Mouse (Mus musculus) heart, postnatal 4 days (tissue): ENCODE results near the gene Fbxo45. TPM values are rescaled to one million over a fixed set of nuclear protein-coding genes. Genes with fewer than 3 reads are reported as not detected.
"Not testable (repeated sequence)": the region's sequence is repeated elsewhere in the genome, so short reads cannot be mapped to it uniquely, and the experiment has no call there.

Source experiments
- DNase-seq: peaks from one replicate; pipeline ENCODE4 v3.0.0; 2021
- total RNA-seq, 2 experiments: library from RNA; stranded (reverse); gene quantifications; 2 replicates each; pipeline ENCODE4 v1.2.3; 2021

The Fbxo45 gene
- 10 to 100 TPM; 16.6 to 18.4 TPM for total RNA-seq

DNA sequence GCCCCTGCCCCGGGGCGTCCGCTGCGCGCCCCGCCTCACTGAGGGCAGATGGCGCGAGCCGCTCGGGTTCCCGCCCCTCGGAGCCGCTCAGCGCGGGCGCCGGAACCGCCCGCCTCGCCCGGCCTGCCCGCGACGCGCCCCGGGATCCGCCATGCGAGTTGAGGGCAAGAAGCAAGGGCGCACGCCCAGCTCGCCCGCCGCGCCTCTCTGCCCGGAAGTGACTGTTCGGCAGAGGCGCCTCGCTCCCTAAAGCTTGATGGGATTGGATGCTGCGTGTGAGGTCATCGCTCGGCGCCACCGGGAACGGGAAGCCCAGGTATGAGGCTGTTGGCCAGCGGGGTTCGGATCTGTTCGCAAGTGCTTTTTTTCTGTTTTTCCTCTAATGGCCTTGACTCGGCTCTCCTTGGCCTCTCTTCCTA lies at the start of gene Fbxo45, which contains the start of gene Wdr53:
TSS of gene Fbxo45 (minus strand) at position 207 of the 419 bp plus-strand sequence.
TSS of gene Wdr53 (plus strand) at position 276 of the 419 bp plus-strand sequence.
- DNase-seq: peak; percentile 96

DNA sequence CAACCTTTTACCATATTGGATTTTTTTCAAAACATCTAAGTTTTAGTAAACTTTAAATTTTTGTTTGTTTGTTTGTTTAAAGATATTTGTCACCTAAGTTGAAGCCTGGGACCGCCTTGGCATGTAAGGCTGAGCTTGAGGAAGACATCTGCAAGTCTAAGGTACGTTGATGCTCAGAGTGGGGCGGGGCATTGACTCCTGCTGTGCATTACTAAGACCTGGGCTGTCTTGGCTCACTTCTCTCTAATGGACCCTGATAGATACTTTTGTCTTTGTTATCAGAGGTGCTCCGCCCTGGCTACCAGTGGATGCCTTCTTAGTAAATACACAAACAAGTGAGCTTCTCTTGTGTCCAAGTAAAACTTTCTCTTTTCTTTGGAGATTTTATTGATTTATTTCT lies 44.9 kb upstream of the Fbxo45 start:
- DNase-seq: no peak

DNA sequence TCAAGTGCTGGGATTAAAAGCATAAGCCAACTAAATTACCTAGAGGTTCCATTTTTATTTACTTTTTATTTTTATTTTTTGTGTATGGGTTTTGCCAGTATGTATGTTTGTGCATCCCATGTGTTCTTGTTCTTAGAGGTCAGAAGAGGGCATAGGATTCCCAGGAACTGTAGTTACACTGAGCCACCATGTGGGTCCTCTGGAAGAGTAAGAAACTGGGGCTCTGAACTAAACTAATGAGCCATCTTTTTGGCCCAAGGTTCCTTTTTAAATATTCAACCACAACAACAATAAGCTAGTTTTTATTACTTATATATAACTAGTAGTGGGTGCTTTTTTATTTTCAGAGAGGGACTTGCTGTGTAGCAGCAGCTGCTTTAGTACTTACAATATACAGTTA lies 35.6 kb upstream of the Fbxo45 start:
- DNase-seq: no peak

DNA sequence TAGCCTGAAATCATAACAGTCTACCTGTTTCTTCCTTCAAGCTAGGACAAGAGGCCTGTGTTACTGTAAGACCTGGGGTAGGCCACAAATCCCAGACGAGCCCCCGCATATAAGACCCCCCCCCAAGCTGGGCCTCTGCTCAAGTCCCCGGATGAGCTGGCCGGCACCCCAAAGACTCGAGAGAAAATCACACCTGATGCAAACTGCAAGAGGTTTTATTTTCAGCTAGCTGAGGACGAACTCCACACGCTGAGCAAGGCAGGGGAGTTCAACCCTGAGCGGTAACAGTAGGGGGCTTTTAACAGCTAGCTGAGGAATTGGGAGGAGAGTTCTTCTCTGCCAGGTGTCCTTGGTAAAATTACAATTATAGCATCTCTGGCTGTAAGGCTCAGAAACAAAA lies 33.3 kb upstream of the Fbxo45 start:
- no peak for DNase-seq

DNA sequence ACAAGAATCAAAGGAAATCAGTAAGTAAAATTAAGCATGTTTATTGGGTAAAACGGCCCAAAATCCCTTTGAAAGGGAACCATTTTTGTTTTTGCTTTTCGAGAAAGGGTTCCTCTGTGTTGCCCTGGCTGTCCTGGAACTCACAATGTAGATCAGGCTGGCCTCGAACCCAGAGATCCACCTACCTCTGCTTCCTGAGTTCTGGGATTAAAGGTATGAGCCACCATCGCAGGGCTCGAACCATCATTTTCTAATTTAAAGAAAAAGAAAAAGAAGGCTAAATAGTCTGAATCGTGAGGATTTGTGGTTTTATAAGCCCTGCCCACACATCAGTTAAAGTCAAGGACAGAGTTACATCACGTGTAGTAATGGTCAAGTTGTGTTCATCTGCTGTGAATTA lies 31.4 kb upstream of the Fbxo45 start:
- DNase-seq: no peak

DNA sequence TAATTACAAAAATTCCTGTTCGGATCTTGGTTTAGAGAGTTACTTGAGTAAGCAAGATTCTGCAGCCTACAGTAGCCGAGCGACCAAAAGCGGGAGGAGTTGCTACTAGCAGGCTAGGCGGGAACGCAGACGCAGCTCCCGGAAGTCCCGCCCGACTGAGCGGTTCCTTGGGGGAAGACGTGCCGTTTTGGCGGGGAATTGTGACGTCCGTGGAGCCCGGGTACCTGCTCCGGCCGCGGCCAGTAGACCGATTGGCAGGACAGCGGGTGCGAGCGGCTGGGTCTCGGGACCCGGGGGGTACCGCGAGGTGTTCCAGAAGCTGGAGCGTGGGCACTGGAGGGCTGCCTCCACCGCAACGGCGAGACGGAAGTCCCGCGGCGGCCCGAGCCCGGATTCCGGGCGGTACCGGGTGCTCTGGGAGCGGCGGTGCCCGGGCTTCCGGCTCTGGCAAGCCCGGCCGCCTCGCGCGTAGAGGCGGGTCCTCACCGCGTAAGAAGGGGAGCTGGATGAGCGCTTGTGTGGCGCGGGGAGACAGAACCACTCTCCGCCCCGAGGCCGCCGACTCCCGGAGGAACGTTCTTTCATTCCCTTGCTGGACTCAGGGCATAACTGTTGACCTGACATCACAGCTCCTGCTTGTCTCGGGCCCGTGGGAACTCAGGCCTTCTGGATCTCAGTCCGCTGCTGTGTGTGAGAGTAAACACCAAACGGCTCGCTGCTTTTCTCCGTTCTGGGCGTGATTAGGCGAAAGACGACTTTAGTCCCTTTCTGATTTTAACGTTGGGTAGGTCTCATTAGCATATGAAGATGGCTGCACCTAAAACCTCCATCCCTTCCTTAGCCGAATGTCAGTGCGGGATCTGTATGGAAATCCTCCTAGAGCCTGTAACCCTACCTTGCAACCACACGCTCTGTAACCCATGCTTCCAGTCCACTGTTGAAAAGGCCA lies 30.6 kb upstream of the Fbxo45 start, which contains the start of gene Rnf168:
TSS of gene Rnf168 (plus strand) at position 152 of the 949 bp plus-strand sequence.
- peak; percentile 92 for DNase-seq

DNA sequence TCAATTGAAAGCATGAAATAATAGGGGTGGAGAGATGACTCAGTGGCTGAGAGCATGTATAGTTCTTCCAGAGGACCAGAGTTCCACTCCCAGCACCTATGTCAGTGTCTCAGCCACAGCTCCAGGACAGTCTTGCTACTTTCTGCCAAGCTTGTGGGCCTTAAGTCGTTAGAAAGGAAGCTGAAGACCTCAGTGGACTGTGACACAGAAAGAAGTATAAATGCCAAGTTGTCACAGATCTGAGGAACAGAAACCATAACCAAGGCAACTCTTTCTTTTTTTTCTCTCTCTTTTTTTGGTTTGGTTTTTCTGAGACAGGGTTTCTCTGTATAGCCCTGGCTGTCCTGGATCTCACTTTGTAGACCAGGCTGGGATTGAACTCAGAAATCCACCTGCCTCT lies 28.9 kb upstream of the Fbxo45 start:
- DNase-seq: no peak

DNA sequence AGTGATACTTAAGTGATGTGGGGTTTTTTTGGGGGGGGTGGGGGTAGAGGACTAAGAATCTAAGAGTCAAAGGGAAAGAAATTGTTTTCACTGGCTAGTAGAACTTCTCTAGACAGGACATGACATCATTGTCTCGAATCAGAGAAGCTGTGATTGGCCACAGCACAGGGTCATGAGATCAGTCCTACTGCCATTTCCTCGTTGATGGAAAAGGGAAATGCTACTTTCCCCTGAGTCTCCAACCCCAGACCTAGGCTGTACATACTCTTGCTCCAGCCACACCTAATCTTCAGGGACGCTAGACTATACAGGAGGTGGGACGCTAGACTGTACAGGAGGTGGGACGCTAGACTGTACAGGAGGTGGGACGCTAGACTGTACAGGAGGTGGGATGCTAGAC lies 28.1 kb upstream of the Fbxo45 start:
- DNase-seq: no peak

DNA sequence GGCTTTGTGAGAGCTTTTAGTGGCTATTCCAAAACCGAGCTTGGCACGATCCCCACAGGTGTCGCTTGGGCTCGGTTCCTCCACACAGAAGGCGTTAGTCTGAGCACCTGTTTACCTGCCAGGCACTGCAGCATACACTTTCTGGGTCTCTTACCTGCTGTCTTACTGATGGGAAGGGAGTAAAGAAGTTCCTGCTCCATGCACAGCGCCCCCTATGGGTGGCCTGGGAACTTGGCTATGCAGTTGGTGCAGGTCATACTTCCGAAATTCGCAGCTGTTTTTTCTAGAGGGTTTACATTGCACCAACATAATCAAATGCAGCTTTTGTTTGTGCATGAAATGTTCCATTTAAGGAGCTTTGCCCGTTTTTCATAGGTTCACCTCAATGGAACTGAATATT lies 26.4 kb upstream of the Fbxo45 start:
- DNase-seq: no peak

DNA sequence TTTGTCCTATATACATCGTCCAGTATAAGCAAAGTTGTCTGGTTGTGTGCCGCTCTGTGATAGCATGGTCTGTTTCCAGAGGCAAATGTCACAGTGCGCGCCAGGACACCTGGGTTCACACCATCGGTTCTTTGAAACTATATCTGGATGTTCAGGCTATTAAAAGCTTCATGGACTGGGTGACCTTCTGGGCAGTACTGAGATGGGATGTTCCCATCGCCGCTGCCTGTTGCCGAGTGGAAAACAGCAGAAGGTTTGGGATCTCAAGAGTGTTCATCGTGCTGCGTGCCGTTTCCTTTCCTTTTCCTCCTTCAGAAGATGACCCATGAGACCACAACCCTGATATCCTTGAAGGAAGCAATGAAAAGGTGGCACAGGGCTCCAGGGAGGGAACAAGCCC lies 24.3 kb upstream of the Fbxo45 start, which contains the start of gene Smco1:
TSS of gene Smco1 (plus strand) at position 178 of the 400 bp plus-strand sequence.
- DNase-seq: peak; percentile 43

DNA sequence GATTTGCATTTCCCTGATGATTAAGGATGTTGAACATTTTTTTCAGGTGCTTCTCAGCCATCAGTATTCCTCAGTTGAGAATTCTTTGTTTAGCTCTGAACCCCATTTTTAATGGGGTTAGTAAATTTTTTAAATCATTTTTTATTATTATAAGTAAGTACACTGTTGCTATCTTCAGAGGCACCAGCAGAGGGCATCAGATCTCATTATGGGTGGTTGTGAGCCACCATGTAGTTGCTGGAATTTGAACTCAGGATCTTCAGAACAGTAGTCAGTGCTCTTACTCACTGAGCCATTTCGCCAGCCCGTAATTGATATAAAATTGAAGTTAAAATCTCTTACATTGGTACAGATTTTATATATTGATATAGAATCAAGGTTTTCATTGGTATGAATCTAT lies 17.3 kb upstream of the Fbxo45 start:
- DNase-seq: not testable (repeated sequence)

DNA sequence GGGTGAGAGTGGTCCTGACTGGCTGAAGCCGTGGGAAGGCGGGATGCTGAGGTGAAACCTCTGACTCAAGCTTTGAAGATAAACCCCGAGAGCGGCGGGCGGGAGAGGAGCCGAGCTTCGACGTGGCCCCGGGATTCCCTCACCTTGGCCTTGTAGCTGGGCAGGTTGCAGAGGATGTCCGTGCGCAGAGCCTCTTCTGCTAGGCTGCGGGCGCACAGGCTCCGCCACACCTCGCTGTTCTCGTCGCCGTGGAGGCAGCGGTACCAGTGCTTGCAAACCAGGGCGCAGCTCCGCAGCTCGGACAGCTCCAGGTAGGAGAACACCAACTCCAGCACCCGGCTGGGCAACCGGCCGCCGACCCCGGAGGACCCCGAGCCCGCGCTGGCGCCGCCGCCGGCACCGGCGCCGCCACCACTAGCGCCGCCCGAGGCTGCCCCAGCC lies 587 bp downstream of the Fbxo45 start:
- peak; percentile 60 for DNase-seq

DNA sequence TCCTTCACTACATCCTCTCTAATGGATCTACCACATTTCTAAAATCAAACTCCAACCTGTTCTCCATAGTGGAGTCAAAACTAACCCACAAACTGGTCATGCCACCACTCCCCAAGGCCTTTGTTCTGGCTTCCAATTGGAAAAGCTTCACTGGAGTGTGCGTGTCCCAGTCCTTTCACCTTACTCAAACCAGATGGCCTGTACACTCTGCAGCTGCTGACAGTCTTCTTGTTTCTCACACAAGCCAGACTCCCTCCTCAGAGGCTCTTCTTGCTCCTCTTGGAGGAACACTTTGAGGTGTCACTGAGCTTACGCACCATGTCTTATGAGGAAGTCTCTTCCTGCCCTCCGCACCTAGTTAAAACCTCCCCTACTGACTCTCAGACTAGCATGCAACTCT lies 3.1 kb downstream of the Fbxo45 start:
- no peak for DNase-seq

DNA sequence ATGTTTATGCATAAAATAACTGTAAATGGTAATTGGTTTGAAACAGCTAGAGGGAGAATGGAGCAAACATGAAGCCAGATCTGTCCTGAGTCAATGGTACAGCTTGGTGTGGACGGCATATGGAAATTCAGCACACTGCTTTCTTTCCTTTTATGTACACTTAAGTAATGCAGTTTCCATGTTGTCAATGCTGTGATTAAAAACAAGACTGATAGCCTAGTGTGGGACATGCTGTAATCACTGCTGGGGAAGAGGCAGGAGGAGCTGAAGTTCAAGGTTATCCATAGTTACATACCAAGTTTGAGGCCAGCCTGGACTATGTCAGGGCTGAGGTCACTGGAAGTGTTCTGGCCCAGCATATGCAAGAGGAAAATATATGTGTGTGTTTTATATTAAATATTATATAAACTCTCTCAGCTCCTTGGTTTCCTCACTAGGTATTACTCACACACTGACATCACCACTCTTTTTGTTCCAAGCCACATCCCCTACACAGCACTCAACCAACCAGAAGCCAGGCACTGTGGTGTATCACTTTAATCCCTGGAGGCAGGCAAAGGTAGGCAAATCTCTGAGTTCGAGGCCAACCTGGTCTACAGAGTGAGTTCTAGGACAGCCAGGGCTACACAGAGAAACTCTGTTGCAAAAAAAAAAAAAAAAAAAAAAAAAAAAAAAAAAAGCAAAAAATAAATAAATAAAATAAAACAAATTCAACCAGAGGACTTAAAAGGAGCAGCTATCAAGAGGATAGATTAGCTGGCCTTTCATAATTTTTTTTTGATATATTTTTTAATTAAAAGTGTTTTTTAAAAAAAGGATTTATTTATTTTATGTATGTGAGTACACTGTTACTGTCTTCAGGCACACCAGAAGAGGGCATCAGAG lies 7.3 kb downstream of the Fbxo45 start:
- DNase-seq: no peak

DNA sequence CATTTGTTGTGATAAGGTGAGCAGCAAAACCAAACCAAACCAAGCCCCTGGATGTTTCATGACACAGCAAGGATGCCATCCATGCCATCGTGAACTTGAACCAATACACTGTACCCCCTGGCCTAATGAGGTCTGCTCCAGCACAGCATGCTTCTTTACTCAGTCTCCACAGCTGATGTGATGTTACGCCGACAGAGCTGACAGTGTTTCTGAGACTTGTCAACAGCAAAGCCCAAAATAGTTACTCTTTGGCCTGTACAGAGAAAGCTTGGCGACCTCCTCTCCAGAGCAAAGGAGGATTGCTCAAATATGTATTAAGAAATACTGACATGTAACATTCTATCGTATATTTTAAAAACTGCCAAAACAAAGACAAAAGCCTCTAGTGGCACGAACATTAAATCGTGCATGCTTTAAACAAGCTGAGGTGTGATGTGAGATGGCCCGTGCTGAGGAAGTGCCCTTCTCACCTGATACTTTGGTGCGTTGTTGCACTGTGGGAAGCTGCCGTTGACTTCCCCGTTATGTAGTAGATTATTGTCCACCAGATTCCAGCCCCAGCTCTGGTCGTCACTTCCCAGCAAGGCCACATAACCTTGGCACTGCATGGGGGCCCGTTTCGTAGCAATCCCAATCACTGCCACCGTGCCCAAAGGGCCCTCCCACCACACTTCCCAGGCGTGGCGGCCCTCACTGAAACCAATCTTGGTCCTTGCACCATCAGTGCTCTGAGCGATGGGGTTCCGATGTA lies 8.9 kb downstream of the Fbxo45 start:
- DNase-seq: peak; percentile 33

DNA sequence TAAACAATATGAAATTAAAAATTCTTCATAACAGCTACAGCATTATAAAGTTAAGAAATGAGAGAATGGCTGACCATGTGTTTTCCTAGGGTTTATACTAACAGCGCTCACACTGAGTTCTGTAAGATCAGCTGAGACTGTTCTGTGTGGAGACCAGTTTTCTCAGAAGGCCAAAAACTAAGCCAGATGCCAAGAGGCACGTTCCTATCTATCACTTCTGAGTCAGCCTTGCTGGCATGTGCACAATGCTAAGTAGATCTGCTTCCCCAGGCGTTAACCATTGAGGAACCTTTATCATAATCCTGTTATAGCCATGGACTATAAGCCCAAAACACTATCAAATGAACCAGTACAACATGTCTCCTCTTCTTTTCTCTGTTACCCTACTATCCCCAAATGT lies 14.9 kb downstream of the Fbxo45 start:
- DNase-seq: peak; percentile 31

DNA sequence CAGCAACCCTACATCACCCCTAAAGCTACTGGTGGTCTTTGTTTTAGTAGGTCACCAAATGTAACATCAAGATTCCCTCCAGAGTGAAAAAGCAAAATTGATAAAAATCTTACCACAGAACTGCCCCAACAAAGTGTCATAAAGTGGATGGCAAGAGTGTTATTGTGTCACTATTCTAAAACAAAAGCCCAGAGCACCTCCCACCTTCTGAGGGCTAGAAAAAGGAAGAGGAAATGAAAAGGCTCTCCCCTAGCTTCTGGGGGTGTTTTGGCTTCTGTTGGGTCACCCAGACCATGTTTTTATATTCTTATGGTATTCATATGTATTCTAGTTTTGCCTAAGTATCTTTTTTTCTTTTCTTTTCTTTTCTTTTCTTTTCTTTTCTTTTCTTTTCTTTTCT lies 24.6 kb downstream of the Fbxo45 start:
- DNase-seq: no peak

DNA sequence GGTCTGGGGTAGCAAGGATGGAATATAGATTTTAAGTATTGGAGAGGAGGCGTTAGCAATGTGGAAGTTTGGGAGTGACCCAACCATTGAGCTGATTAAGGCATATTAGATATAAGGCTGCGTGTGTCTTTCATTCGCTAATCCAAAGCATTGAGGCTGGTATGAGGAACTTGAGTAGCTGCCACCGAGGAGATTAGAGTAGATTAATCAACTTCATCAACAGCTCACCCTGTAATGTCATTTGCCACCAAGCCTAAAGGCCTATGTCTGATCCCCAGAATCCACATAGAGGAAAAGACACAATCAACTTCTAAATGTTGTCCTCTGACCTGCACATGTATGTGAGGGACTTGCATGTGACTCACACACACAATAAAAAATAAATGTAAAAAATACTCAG lies 25.2 kb downstream of the Fbxo45 start:
- no peak for DNase-seq

DNA sequence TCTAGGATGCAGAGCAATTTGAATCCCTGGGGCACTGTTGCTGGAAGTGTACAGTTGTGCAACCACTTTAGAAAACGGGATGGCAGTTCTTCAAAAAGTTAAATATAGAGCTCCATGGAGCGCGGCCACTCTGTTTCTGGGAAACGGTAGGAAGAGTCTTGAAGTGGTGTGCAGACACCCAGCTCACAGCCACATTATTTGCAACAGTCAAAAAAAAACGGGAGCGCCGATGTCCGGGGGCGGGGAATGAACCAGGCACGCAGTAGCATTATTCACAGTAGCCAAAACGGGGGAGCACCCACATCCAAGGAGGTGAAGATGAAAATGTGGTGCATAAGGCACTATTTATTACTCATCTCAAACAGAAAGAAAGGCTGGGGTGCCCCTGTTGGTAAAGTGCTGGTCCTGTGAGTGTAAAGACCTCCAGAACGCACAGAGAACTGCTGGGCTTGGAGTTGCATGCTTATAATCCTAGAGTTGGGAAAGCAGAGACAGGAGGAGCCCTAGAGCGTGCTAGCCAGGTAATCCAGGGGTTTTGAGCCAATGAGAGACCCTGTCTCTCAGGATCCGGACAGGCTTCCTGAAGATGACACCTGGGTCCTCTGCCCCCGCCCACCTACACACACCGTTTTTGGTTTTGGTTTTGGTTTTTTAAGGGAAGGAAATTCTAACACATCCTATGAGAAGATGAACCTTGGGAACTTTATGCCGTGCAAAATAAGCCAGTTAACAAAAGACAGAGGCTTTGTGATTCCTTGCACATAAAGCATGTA lies 32.0 kb downstream of the Fbxo45 start:
- no peak for DNase-seq

DNA sequence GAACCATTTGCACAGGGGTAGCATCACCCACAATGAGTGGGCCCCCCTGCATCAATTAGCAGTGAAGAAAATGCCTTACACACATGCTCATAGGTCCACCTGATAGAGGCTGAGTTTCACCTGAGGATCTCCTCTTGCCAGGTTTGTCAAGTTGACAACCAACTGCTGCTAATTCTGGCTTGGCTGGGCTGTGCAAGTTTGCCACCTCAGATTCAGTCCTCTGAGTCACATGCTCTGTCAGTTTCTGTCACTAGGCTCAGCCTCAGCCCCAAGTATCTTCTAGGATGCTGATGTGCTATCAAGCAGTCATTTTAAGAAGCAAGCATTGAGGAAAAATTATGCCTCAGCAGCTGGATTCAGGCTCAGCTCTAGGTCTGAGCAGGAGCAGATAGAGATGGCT lies 32.8 kb downstream of the Fbxo45 start:
- no peak for DNase-seq

DNA sequence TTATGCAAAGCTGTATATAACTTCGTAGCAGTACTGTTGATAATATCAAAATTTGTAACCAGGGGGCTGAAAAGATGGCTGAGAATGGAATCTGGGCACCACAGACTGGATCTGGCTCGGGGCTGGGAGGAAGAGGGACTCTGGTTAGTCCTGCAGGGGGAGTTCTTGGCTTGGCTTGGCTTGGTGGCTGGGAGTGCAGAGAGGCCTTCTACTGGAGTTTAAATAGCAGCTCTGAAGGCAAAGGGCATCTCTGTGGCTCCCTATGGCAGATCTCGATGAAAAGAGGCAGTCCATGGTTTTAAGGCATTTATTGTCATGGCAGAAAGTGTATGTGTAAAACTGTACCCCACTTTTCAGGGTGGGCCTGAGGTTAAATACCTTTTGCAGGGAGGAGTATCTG lies 42.1 kb downstream of the Fbxo45 start:
- peak; percentile 60 for DNase-seq
